Mouse (Mus musculus) C2C12 (cell line): ENCODE measurements around the gene Dapk1.

Experiments
- CEBPB ChIP-seq: IDR thresholded peaks from one replicate; pipeline ENCODE4 v1.6.1; 2011; ENCODE audit warnings: low read depth, mild to moderate bottlenecking, control low read depth, moderate library complexity
- CTCF ChIP-seq: IDR thresholded peaks from one replicate; pipeline ENCODE4 v1.5.1; 2011; ENCODE audit not compliant: control insufficient read depth, insufficient read depth, insufficient read length
- MAX ChIP-seq: IDR thresholded peaks from one replicate; pipeline ENCODE4 v1.6.1; 2011; ENCODE audit warnings: mild to moderate bottlenecking, control low read depth
- MYOD1 ChIP-seq: IDR thresholded peaks from one replicate; pipeline ENCODE4 v1.6.1; 2011; ENCODE audit warnings: low read depth; ENCODE audit not compliant: control insufficient read depth, insufficient read length
- USF1 ChIP-seq: IDR thresholded peaks from one replicate; pipeline ENCODE4 v1.6.1; 2011; ENCODE audit warnings: low read depth, mild to moderate bottlenecking, control low read depth, moderate library complexity

DNA sequence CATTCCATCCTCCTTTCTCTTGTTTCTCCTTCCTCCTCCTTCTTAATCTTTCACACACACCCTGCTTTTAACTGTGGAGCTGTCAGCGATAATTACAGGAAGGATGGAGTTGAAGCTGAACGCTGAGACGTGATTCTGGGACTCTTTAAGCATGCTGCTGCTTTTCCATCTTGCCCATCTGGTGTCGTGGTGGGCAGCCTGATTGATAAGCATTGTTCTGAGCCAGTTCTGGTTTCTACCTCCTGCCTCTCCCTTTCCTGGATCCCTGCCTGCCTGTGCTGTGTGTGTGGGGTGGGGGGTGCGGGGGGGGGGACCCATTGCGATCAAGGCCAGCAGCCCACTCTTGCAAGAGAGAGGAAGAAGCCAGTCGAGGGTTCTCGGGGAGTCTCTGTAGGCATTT, 95.0 kb downstream of the Dapk1 start:
- no peak for TF ChIP-seq CTCF
- TF ChIP-seq MYOD1 = no peak
- TF ChIP-seq USF1 = no peak
- no peak for TF ChIP-seq CEBPB
- no peak for TF ChIP-seq MAX
